Mouse (Mus musculus) gastrocnemius, postnatal 14 days (tissue): ENCODE measurements around the gene Cdhr3. TPM values are rescaled to one million over a fixed set of nuclear protein-coding genes. Genes with fewer than 3 reads are reported as not detected.
"Not testable (repeated sequence)": the region's sequence is repeated elsewhere in the genome, so short reads cannot be mapped to it uniquely, and the experiment has no call there.

Experiments used
- DNase-seq: peaks from one replicate; pipeline ENCODE4 v3.0.0; 2021; ENCODE audit warnings: mixed read lengths
- intact Hi-C: fragments of 180-260 bp; cut with DNase I; formaldehyde crosslinking; loops from one replicate; pipeline ENCODE4 v1.15.1; 2025; ENCODE audit warnings: low total_unique reads
- microRNA-seq, 2 experiments: library from miRNA; unstranded; fragments of <30 nt; microRNA quantifications; one replicate each; pipeline ENCODE4 v1.2.0; 2021
- total RNA-seq, 2 experiments: library from RNA; stranded (reverse); gene quantifications; 2 replicates each; pipeline ENCODE4 v1.2.3; 2021

The Cdhr3 gene
- total RNA-seq, 2 experiments from 2014 or later = 1.6 to 2.5 TPM

GRCm38 (mm10) chr12:33014050-33014796 is 78.5 kb downstream of the Cdhr3 start:
- intact Hi-C loops = loop anchor here (5.0 kb wide), 1 partner anchor 102 kb away; no protein-coding TSS in a partner anchor
- no peak for DNase-seq

- intact Hi-C loops = loop anchor here (5.0 kb wide), 1 partner anchor 98 kb away; no protein-coding TSS in a partner anchor
- peak; percentile 45 for DNase-seq
Measured at GRCm38 (mm10) chr12:33010026-33010425, 82.6 kb downstream of the Cdhr3 start.

GRCm38 (mm10) chr12:33009206-33009966 is 83.3 kb downstream of the Cdhr3 start:
- DNase-seq = no peak
- intact Hi-C loops = no loop called here

DNA sequence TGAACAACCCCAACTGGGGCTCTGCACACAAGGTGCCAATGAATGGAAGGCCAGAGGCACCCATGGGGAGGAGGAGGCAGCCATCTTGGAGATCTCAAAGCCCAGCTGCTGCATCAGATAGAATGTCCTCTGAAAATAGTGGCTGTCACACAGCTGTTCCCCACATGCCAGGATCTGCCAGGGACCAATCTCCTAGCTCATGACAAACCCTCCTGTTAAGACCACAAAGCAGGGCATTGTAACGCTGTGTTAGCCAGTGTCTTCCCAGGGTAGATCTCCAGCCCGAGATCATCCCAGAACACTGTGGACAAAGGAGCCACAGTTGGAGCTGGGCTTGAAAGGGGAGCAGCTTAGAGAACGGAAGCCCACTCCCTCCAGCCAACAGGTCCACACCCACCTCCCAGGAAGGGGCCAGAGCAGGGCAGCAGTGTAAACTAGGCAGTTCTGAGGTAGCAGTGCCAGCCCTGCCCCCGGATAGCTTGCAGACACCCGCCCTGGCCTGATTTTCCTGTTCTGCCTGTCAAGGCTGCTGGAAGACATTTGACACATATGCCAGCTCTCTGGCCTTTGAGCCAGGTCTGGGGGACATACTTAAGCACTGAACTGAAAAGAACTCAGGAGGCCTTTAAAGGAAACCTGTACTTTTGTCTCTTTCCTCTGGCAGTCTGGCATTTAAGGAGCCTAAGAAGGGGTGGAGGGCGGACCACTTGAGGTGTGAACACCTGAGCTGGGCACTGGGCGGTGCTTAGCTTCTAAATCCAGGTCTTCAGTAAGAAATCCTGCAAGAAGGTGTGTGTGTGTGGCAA is 84.2 kb downstream of the Cdhr3 start:
- DNase-seq = no peak
- intact Hi-C loops = no loop called here

DNA sequence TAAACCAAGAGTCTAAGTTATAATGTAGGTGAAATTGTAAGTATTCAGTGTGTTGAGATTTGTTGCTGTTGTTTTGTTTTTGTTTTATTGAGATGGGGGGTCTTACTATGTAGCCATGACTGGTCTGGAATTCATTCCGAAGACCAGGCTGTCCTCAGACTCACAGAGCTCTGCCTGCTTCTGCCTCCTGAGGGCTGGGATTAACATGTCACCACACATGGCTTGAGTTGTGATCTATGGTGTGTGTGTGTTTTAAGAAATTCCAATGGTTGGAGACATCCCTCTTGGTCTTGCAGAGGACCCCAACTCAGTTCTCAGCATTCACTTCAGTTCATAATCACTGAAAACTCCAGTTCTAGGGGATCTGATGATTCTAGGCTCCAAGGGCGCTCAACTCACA is 85.5 kb downstream of the Cdhr3 start:
- intact Hi-C loops = no loop called here
- no peak for DNase-seq

DNA sequence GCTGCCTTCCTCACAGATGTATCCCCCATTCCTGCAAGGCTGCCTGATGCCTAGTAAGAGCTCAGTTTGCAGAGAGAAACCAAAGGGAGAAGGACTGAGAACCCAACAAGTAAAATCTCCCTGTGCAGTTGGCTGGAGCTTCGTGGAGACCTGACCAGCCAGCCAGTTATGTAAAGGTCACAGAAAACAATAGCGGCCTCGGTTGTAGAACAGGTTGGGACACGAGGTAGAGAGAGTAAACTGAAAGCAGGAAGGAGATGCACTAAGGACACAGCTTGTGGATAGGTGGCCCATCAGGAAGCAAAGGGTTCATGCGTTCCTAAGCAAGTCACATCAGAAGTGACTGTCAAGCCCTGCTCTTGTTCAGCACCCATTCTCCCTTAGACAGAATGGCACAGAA is 86.8 kb downstream of the Cdhr3 start:
- DNase-seq = no peak
- intact Hi-C loops = no loop called here

DNA sequence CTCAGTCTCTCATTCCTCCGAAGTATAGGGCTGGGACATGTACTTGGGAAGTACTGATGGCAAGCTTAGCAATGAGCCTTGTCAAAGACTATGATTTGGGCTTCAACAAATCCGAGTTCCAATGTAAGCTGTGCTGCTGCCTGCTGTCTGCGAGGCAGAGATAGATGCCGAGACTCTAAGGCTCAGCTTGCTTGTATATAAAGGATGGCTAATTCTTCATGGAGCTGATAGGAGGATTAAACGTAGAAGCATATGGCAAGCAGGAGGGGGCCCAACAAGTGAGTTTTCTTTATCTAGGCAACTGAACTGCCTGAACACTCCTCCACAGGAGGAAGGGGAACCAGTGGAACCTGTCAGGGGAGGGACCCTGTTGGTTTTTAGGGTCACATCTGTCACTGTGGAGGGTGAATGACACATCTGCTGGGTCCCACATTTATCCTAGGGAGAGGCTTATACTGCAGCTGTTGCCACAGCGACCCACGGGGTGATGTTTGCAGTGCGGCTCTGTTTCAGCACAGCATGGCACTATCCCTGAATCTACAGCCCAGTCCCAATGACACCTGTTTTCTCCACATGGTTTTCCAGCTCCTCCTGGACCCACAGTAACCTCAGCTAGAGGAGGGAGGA is 89.2 kb downstream of the Cdhr3 start:
- no peak for DNase-seq
- intact Hi-C loops = no loop called here

DNA sequence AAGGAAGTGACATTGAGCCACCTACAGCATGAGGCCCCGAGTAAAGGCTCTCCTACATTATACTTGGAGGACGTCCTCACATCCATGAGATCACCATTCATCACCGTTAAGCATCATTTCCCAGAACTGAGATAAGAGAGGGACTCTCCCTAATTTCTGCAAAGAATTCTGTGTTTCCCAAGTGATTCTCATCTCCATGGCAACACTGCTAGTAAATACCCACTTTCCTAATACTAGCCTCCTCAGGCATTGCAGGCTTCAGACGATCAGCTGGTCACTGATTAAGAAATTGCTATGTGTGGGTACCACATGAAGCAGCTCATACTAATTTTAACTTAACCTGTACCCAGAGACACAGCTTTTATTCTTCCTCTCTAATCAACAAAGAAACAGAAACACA is 92.3 kb downstream of the Cdhr3 start:
- intact Hi-C loops = no loop called here

DNA sequence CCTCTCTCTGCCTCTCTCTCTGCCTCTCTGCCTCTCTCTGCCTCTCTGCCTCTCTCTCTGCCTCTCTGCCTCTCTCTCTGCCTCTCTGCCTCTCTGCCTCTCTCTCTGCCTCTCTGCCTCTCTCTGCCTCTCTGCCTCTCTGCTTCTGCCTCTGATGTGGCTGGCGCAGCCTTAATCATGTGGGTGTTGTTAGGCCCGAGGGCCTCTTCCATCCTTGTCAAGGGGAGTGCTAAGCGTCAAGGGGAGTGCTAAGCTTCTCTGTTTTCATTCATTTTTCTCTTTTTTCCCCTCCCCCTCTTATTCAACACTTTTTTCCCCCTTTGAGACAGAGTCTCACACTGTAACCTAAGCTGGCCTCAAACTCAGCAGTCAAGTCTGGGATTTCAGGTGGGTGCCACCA is 92.9 kb downstream of the Cdhr3 start:
- DNase-seq, intact Hi-C loops: not testable (repeated sequence)

More for the DNA sequence above, 92.3 kb downstream of the Cdhr3 start:
- no peak for DNase-seq

- intact Hi-C loops = no loop called here
- DNase-seq = no peak
Measured at GRCm38 (mm10) chr12:32998766-32999165, 93.9 kb downstream of the Cdhr3 start.

DNA sequence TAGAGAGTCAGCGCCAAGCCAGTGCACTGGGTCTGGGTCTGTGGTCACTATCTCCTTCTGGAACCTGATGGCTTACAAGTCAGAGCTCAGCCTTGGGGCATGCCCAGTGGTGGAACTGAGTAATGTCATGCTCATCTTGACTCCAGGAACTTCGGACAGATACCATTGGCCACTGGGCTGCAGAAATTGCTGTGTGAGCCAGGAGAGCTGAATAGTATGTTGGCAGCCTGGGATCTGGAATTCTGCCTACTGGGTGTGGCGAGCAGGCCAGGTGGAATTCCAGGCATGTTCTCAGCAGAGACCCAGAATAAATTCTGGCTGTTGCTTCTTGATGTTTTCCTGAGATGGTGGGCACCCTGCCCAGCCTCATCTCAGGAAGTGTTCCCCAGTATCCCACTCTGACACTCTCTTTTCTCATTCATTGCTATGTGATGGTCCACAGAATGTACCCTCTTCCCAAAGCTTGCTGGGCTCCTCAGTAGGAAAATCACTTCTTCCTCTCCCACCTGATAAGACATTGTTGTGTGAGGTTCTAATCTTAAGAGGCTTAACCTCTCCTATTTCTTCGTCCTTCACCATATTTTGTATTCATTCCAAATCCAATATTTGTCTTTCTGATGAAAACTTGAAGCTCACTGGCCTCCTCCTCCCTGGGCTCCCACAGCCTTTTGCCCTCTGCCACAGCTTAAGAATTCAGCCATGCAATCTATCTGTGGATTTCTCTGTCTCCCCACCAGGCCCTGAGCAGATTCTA is 97.4 kb downstream of the Cdhr3 start:
- intact Hi-C loops = no loop called here
- no peak for DNase-seq

GRCm38 (mm10) chr12:32994081-32994480 is 98.6 kb downstream of the Cdhr3 start:
- no peak for DNase-seq
- intact Hi-C loops = no loop called here

DNA sequence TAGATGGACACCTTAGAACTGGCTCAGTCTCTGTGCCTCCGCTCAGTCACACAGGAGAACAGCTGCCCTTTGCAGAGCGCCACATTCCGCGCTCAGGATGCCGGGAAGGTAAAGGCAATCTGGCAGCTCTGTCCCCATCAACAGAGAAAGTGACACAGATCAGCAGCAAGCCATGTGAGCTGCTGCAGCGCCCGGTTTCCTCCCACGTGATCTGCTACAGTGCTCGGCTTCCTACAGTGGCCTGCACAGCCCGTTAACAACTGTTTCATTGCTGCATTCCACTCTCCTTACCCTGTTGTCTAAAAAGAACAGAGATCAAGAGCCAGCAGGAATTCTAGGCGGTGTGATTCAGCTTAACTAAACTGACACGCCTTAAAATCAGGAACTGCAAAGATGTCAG is 102.9 kb downstream of the Cdhr3 start:
- no peak for DNase-seq
- intact Hi-C loops = no loop called here

DNA sequence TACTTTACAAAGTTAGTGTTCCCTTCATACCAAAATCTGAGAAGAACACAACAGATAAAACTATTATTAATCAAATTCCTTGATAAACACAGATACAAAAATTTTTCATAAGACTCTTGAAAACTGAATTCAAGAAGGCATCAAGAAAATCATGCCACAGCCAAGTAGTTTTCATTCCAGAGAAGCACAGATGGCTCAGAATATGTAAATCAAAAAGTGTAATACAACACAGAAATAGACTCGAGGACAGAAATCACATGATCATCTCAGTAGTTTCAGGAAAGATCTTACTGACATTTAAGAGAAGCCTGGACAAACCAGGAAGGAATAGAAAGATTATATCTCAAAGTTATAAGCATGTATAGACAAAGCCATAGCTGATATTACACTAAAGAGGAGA is 106.4 kb downstream of the Cdhr3 start:
- intact Hi-C loops = no loop called here
- DNase-seq = no peak

Small RNA genes lying within 50 kb of the gene (microRNA-seq; reads per million reads assigned to microRNA genes)
- 0 reads per million in 2 experiments for gene Gm22904

Other genes starting within 250 kb of the Cdhr3 start
- gene Sypl, start 139.0 kb downstream of the Cdhr3 start, total RNA-seq = 100 to 1,000 TPM; 124 TPM
- gene Atxn7l1, start 54.8 kb upstream of the Cdhr3 start, total RNA-seq = 10 to 100 TPM; 13.9 to 15.4 TPM